ENCODE assay signal across 11 mouse cellular contexts in genomic region chr13:42258422-42258821, GRCm38 (mm10). TPM values are rescaled to one million over a fixed set of nuclear protein-coding genes. Genes with fewer than 3 reads are reported as not detected.
DNase-seq lines count a peak whose midpoint lies in the region; ATAC-seq lines count a peak whose summit lies in the region.
"Had no signal": no experiment of that assay in that cellular context is flagged by ENCODE, and none has a peak within 500 bp of the region (broad histone marks: within the 10 kb centered on the region; RNA-seq: fewer than 3 reads in every experiment).

No protein-coding gene starts in this region.

- peaks cover 5% of the 10 kb centered on the region; the same call in 1 of the 2 replicates for H3K9me3 ChIP-seq in heart, embryonic 16.5 days (replicated peaks; ENCODE audit: control insufficient read depth, low read length)
- H3K9me3 ChIP-seq: forebrain, embryonic 12.5 days; limb, embryonic 15.5 days had no signal

- DNase-seq in left cerebral cortex, adult 11 months (ENCODE audit: low spot score) = peak; percentile 13
- no peak for DNase-seq in left cerebral cortex, postnatal 36 days (ENCODE audit: low spot score in 2 of 2)
- DNase-seq in c-Kit-positive CD71-positive TER-119-positive erythroid progenitor cells, embryonic 14.5 days (ENCODE audit: low spot score) = peak; percentile 3
- DNase-seq in thymus, postnatal 36 days = no peak
- DNase-seq in cerebellum, postnatal 36 days = no peak

- WGBS in heart, embryonic 16.5 days = 22% methylated on average over 5 of the region's 5 CpGs

- 0 out of 2 replicates have a peak overlapping the region, but pooled peaks have one; percentile 16 for H3K9ac ChIP-seq in heart, embryonic 16.5 days (ENCODE audit: low read length)
- H3K9ac ChIP-seq: forebrain, embryonic 12.5 days; hindbrain, embryonic 14.5 days; limb, embryonic 15.5 days had no signal

- H3K36me3 ChIP-seq in heart, embryonic 16.5 days (ENCODE audit: control insufficient read depth, insufficient read depth) = no peaks in the 10 kb centered on the region
- H3K36me3 ChIP-seq: forebrain, embryonic 12.5 days; limb, embryonic 15.5 days had no signal

- peak overlapping the region; percentile 21; the same call in 1 of the 2 replicates for H3K4me2 ChIP-seq in heart, embryonic 16.5 days (ENCODE audit: low read depth, low read length)
- H3K4me2 ChIP-seq: forebrain, embryonic 12.5 days; hindbrain, embryonic 14.5 days; limb, embryonic 15.5 days had no signal

- ATAC-seq in heart, embryonic 16.5 days (replicated peaks; ENCODE audit: extremely low read depth, insufficient read depth, low FRiP score) = peak; percentile 90
- peak; percentile 98 for ATAC-seq in megakaryocyte progenitor cell, adult 5-6 weeks (replicated peaks; ENCODE audit: poor library complexity)

- H3K27me3 ChIP-seq in heart, embryonic 16.5 days (ENCODE audit: control insufficient read depth, insufficient read depth, low read length) = no peaks in the 10 kb centered on the region
- H3K27me3 ChIP-seq: forebrain, embryonic 12.5 days; limb, embryonic 15.5 days had no signal

- peaks cover 7% of the 10 kb centered on the region for H3K4me1 ChIP-seq in heart, embryonic 16.5 days (ENCODE audit: control insufficient read depth, insufficient read depth, low read length)
- H3K4me1 ChIP-seq: forebrain, embryonic 12.5 days; limb, embryonic 15.5 days had no signal

- H3K27ac ChIP-seq in heart, embryonic 16.5 days (ENCODE audit: low read length) = peak overlapping the region; percentile 94
- H3K27ac ChIP-seq: forebrain, embryonic 12.5 days; hindbrain, embryonic 14.5 days; limb, embryonic 15.5 days had no signal

- no peak overlapping the region for H3K4me3 ChIP-seq in heart, embryonic 16.5 days (ENCODE audit: low read length)
- H3K4me3 ChIP-seq: forebrain, embryonic 12.5 days; limb, embryonic 15.5 days; myocyte had no signal

- intact Hi-C loops in left cerebral cortex, postnatal 36 days (cut with DNase I) = no loop called here

RNA-seq across cellular contexts. Expression of gene Edn1, which starts 42.9 kb away (rescaled TPM):
- 1 to 10 TPM; 3.1 to 3.2 TPM for total RNA-seq in left cerebral cortex, postnatal 36 days (2021)
- polyA plus RNA-seq in heart, embryonic 16.5 days (2015; fragmentation: Nextera tagmentation; extraction: Ambion mirVana) = 7.5 and 7.8 TPM in 2 replicates
- total RNA-seq in megakaryocyte progenitor cell, adult 5-6 weeks (2015) = not detected in 2 replicates
- total RNA-seq in megakaryocyte progenitor cell, adult 5-6 weeks (2017) = not detected in 2 replicates

Comparison
In these comparisons a context has a peak if more than half of its experiments do, and no peak if none do; other contexts are left out.
1. DNase-seq: peak in left cerebral cortex, adult 11 months (single experiment) and c-Kit-positive CD71-positive TER-119-positive erythroid progenitor cells, embryonic 14.5 days (single experiment); none in left cerebral cortex, postnatal 36 days (0 of 2), thymus, postnatal 36 days (0 of 2) and cerebellum, postnatal 36 days (0 of 2).
2. RNA of gene Edn1, which starts 42.9 kb away (total RNA-seq): 3.1 to 3.2 TPM in left cerebral cortex, postnatal 36 days; not detected in megakaryocyte progenitor cell, adult 5-6 weeks; every median in the first group is over 4 times any median in the second.